ENCODE assay signal across 25 mouse cellular contexts in the genomic region with DNA sequence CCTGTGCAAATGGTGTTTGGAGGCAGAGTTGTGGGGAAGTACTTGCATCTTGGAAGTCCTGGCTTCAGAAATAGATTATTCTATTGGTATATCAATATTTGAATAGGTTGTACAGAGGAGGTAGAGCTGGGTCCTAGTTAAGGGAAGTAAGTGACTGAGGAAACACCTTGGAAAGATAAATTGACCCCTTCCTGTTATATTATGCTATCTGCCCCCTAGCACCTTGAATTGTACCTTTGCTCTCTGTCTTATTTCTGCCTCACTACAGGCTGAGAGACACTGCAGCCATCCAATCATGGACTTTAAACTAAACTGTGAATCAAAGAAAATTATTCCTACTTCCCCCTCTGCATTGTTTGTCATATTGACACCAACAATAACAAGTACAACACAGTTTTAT. TPM values are rescaled to one million over a fixed set of nuclear protein-coding genes. Genes with fewer than 3 reads are reported as not detected.
A peak's percentile ranks its signal among the peaks of the same experiment; 100 is the strongest.
DNase-seq lines count a peak whose midpoint lies in the region; ATAC-seq and TF ChIP-seq lines count a peak whose summit lies in the region.
"Had no signal": no experiment of that assay in that cellular context is flagged by ENCODE, and none has a peak within 500 bp of the region (broad histone marks: within the 10 kb centered on the region; RNA-seq: fewer than 3 reads in every experiment).

No protein-coding gene starts in this region.

- no peak overlapping the region for H3K9ac ChIP-seq in MEL (ENCODE audit: control insufficient read depth, low read depth, low read length, poor library complexity, severe bottlenecking)
- no peak overlapping the region for H3K9ac ChIP-seq in forebrain, embryonic 15.5 days (replicated peaks)
- no peak overlapping the region for H3K9ac ChIP-seq in midbrain, embryonic 16.5 days (ENCODE audit: low read depth, low read length)

- H3K4me1 ChIP-seq in MEL (ENCODE audit: control insufficient read depth in 1 of 2, insufficient read depth in 2 of 2, low read length in 2 of 2): peaks cover 23 to 39% of the 10 kb centered on the region in 2 experiments
- H3K4me1 ChIP-seq in forebrain, embryonic 15.5 days: peaks cover 9% of the 10 kb centered on the region
- no peaks in the 10 kb centered on the region for H3K4me1 ChIP-seq in midbrain, embryonic 16.5 days (ENCODE audit: control insufficient read depth, insufficient read depth, low read length)

- no peaks in the 10 kb centered on the region for H3K79me2 ChIP-seq in MEL (ENCODE audit: control insufficient read depth, insufficient read depth, low read length, poor library complexity)

- ATAC-seq in forebrain, embryonic 15.5 days (replicated peaks): no peak
- no peak for ATAC-seq in midbrain, embryonic 16.5 days
- ATAC-seq: activated CD4-positive, CD25-positive, alpha-beta regulatory T cell, adult 4 months; CD4-positive, CD25-positive, alpha-beta regulatory T cell, adult 4 months; Patski had no signal

- TF ChIP-seq POLR2A in MEL (IDR thresholded peaks at IDR 0.05; ENCODE audit: control insufficient read depth in 1 of 2, insufficient read depth in 1 of 2, low read depth in 1 of 2, low read length in 2 of 2, poor library complexity in 1 of 2): no peak

- DNase-seq in 416B (ENCODE audit: low read depth) (peak; percentile 32), MEL (ENCODE audit: low read depth, low spot score) (peak; percentile 62), MEL-GATA-1-ER (ENCODE audit: extremely low read depth, low read depth) (peak; percentile 66)
- DNase-seq in left cerebral cortex, adult 18-20 months (ENCODE audit: low spot score in 2 of 2): no peak
- DNase-seq: adrenal gland, adult 2 months; adrenal gland, adult 8-10 months; adrenal gland, postnatal 10 days; adrenal gland, postnatal 14 days; adrenal gland, postnatal 25 days; adrenal gland, postnatal 36 days; B cell, adult 2 months; cerebellum, adult 11 months; cerebellum, adult 11-12 months; cerebellum, adult 18-20 months; cerebellum, adult 2 months; cerebellum, adult 8-10 months; cerebellum, adult 9-10 months had no signal

- no peaks in the 10 kb centered on the region for H3K27me3 ChIP-seq in MEL (ENCODE audit: control insufficient read depth in 1 of 2, insufficient read depth in 2 of 2, low read length in 2 of 2)
- H3K27me3 ChIP-seq in forebrain, embryonic 15.5 days: no peaks in the 10 kb centered on the region
- no peaks in the 10 kb centered on the region for H3K27me3 ChIP-seq in midbrain, embryonic 16.5 days (ENCODE audit: control insufficient read depth, insufficient read depth, low read depth, low read length)
- H3K27me3 ChIP-seq: CH12.LX, Patski had no signal

- peak; percentile 87 to 89 for TF ChIP-seq EP300 in MEL (IDR thresholded peaks at IDR 0.05; ENCODE audit: low read depth in 1 of 2, low read length in 2 of 2)

- peaks cover 0 to 40% of the 10 kb centered on the region in 2 experiments; a peak in 2 of 4 replicates for H3K36me3 ChIP-seq in MEL (ENCODE audit: control insufficient read depth in 1 of 2, insufficient read depth in 2 of 2, low read length in 2 of 2)
- no peaks in the 10 kb centered on the region for H3K36me3 ChIP-seq in forebrain, embryonic 15.5 days
- no peaks in the 10 kb centered on the region for H3K36me3 ChIP-seq in midbrain, embryonic 16.5 days (ENCODE audit: control insufficient read depth, insufficient read depth, low read length)
- H3K36me3 ChIP-seq: G1E had no signal

- H3K27ac ChIP-seq in MEL (ENCODE audit: control insufficient read depth, low read depth, low read length): no peak overlapping the region; the same call in 1 of the 2 replicates
- no peak overlapping the region for H3K27ac ChIP-seq in forebrain, embryonic 15.5 days (replicated peaks)
- H3K27ac ChIP-seq in midbrain, embryonic 16.5 days (ENCODE audit: low read length): no peak overlapping the region

- H3K9me3 ChIP-seq in MEL (replicated peaks; ENCODE audit: insufficient read depth, low read length): no peaks in the 10 kb centered on the region
- H3K9me3 ChIP-seq in forebrain, embryonic 15.5 days: no peaks in the 10 kb centered on the region
- no peaks in the 10 kb centered on the region for H3K9me3 ChIP-seq in midbrain, embryonic 16.5 days (replicated peaks; ENCODE audit: control insufficient read depth, low read length, poor library complexity, severe bottlenecking)
- H3K9me3 ChIP-seq: G1E had no signal

- no peak overlapping the region for H3K4me3 ChIP-seq in MEL (ENCODE audit: control insufficient read depth in 1 of 2, insufficient read depth in 1 of 2, low read depth in 2 of 2, low read length in 2 of 2)
- no peak overlapping the region for H3K4me3 ChIP-seq in forebrain, embryonic 15.5 days
- H3K4me3 ChIP-seq in midbrain, embryonic 16.5 days (ENCODE audit: low read depth, low read length): no peak overlapping the region

- no peak overlapping the region for H3K4me2 ChIP-seq in forebrain, embryonic 15.5 days (replicated peaks)
- H3K4me2 ChIP-seq in midbrain, embryonic 16.5 days (ENCODE audit: low read length): no peak overlapping the region

- TF ChIP-seq CTCF in MEL (IDR thresholded peaks at IDR 0.05 in 2 of 3, conservative IDR thresholded peaks at IDR 0.05 in 1 of 3; ENCODE audit: control insufficient read depth in 1 of 3, insufficient read depth in 1 of 3, low read depth in 2 of 3, low read length in 3 of 3, poor library complexity in 1 of 3, severe bottlenecking in 1 of 3): no peak

- TF ChIP-seq RAD21 in MEL (IDR thresholded peaks at IDR 0.05; ENCODE audit: low read depth, low read length): no peak

TF ChIP-seq in MEL, 35 proteins besides CTCF, POLR2A, EP300 and RAD21:
- TF ChIP-seq ZNF384 (IDR thresholded peaks at IDR 0.05; ENCODE audit: low read depth, low read length) (no peak), HCFC1 (IDR thresholded peaks at IDR 0.05; ENCODE audit: low read depth, low read length) (peak; percentile 4; the same call in 1 of the 2 replicates), ZMIZ1 (IDR thresholded peaks at IDR 0.05; ENCODE audit: low read depth, low read length) (no peak), USF1 (IDR thresholded peaks at IDR 0.05; ENCODE audit: low read depth, low read length) (no peak), MYB (IDR thresholded peaks at IDR 0.05; ENCODE audit: low read depth, low read length) (no peak), GATA1 (IDR thresholded peaks at IDR 0.05; ENCODE audit: low read depth, low read length) (peak; percentile 79), USF2 (IDR thresholded peaks at IDR 0.05; ENCODE audit: borderline replicate concordance in 1 of 2, insufficient read depth in 1 of 2, low read depth in 1 of 2, low read length in 2 of 2) (no peak), RCOR1 (IDR thresholded peaks at IDR 0.05; ENCODE audit: low read depth, low read length) (peak; percentile 48; the same call in 1 of the 2 replicates), MAX (IDR thresholded peaks at IDR 0.05; ENCODE audit: low read length) (no peak), TCF12 (IDR thresholded peaks at IDR 0.05; ENCODE audit: low read depth, low read length) (peak; percentile 78), CHD1 (IDR thresholded peaks at IDR 0.05; ENCODE audit: low read depth, low read length) (no peak), GABPA (IDR thresholded peaks at IDR 0.05; ENCODE audit: low read depth, low read length) (no peak), TAL1 (IDR thresholded peaks at IDR 0.05; ENCODE audit: low read length) (peak; percentile 87), SMC3 (IDR thresholded peaks at IDR 0.05; ENCODE audit: low read depth, low read length) (no peak), SIN3A (IDR thresholded peaks at IDR 0.05; ENCODE audit: low read length) (no peak), UBTF (IDR thresholded peaks at IDR 0.05; ENCODE audit: borderline replicate concordance, insufficient read depth, low read depth, low read length) (no peak), NRF1 (IDR thresholded peaks at IDR 0.05; ENCODE audit: insufficient read depth, low read depth, low read length, poor library complexity, severe bottlenecking) (no peak), MXI1 (IDR thresholded peaks at IDR 0.05; ENCODE audit: low read depth, low read length) (no peak), ETS1 (IDR thresholded peaks at IDR 0.05; ENCODE audit: low read depth, low read length) (0 out of 2 replicates have a peak, but pooled peaks have one; percentile 40)
TF ChIP-seq in MEL: peak in this region for 6.

RNA-seq across cellular contexts. Expression of a gene that starts 17.2 kb away (rescaled TPM):
- total RNA-seq in MEL (2012; rRNA removed): not detected in 2 replicates
- polyA plus RNA-seq in MEL (2012; ENCODE audit: insufficient read depth in 1 of 2, insufficient read length in 2 of 2, low read depth in 1 of 2, low replicate concordance in 2 of 2, missing spikeins in 1 of 2): not detected
- 0.81 and 1.2 TPM in 2 replicates for polyA plus RNA-seq in forebrain, embryonic 15.5 days (2015; fragmentation: Nextera tagmentation; extraction: Ambion mirVana)
- polyA plus RNA-seq in midbrain, embryonic 16.5 days (2015; fragmentation: Nextera tagmentation; extraction: Ambion mirVana): 1.1 TPM in 2 replicates
- 1 to 10 TPM; 2.6 to 3.0 TPM for total RNA-seq in left cerebral cortex, adult 18-20 months (2021)
- polyA plus RNA-seq: C2C12, G1E had no signal

Comparison
In these comparisons a context has a peak if more than half of its experiments do, and no peak if none do; other contexts are left out.
1. DNase-seq: peak in 416B (single experiment), MEL (single experiment) and MEL-GATA-1-ER (single experiment); none in left cerebral cortex, adult 18-20 months (0 of 2).